Mouse (Mus musculus) 3T3-L1 (cell line): ENCODE results near the gene Blm.

Experiments
- DNase-seq: peaks from one replicate; pipeline ENCODE4 v3.0.0-alpha.2; 2015; ENCODE audit warnings: low read depth, low spot score

Blm gene

GRCm38 (mm10) chr7:80407712-80408111, 127.2 kb downstream of the Blm start:
- no peak for DNase-seq

- no peak for DNase-seq
Observed at GRCm38 (mm10) chr7:80406186-80406585, 128.7 kb downstream of the Blm start.

DNA sequence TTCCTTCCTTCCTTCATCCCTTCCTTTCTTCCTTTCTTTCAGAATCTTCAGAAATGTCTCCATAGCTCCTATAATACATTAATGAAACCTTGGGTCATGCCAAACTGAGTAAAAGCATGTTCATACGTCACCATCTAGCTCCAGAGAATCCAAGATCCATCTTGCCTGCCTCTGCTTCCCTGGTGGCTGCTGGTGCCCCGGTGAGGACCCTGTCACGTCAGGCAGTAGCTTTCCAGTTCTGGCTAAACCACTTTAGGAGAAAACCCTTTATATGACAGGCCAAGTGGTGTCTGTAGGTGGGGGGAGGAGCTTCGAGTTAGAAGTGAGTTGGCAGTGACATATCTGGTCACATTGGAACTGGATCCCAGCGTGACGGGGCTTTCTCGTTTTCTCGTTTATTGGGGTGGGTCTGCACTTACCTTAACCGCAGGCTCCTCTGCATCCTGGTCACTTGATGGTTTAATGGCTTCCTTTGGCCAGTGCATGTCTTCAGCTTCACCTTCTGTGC, 129.7 kb downstream of the Blm start, which contains the start of gene Furin:
Gene Furin, minus strand, starts transcription at position 249 of the 508 bp plus-strand sequence.
- no peak for DNase-seq
